Mouse (Mus musculus) 3134 (cell line): ENCODE data around the gene Rcor1.
A peak's percentile ranks its signal among the peaks of the same experiment; 100 is the strongest.

Experiments used
- DNase-seq: peaks from one replicate; pipeline ENCODE4 v3.0.0-alpha.2; 2011; ENCODE audit warnings: low spot score; ENCODE audit not compliant: insufficient read length; ENCODE audit errors: extremely low read depth

The Rcor1 gene

DNA sequence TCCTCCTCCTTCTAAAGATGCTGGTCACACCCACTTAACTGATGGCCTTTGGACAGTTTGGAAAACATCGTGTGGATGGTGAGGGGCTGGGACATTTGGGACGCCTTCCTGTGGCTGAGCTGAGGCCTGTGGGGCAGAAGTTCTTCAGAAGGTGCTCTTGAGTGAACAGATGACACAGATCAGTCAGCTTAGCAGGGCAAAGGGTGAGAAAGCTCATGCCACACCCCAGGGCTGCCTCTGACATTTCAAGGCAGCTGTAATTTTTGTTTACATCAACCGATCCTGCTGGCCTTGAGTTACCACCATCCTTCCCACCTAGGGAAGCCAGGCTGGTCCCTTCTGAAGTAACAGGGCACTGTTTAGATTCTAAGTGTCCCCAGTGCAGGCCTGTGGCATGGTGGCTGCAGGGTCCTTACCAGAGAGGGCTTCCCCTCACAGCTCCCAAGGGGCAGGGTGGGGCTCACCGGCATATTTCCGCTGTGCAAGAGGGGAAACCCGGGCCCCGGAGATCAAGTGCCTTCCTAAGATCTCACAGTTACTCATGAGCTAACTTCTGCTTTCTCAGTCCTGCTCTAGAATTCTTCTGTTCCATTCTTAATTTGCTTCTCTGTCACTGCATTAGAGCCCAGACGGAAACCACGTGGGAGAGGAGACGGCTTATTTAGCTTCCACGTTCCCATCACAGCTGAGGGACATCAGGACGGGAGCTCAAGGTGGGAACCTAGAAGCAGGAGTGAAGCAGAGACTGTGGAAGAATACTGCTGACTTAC lies 120.7 kb downstream of the Rcor1 start:
- DNase-seq, result peak; percentile 34

DNA sequence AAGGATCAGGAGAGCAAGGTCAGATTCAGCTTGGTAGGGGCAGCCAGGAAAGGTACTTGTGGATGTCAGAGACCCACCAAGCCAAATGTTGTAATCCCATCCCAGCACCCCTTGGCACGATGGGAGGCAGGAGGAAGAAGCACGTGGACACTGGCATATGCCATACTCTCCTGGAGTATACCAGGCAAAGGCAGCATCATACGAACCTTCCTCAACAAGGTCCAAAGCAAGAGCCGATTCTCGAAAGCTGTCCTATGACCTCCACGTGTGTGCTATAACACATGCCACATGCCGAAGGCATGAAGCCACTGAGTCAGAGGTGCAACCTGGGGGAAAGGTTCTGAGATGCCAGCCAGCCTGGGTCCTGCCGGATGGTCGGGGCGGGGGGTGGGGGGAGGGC lies 121.7 kb downstream of the Rcor1 start:
- no peak for DNase-seq

DNA sequence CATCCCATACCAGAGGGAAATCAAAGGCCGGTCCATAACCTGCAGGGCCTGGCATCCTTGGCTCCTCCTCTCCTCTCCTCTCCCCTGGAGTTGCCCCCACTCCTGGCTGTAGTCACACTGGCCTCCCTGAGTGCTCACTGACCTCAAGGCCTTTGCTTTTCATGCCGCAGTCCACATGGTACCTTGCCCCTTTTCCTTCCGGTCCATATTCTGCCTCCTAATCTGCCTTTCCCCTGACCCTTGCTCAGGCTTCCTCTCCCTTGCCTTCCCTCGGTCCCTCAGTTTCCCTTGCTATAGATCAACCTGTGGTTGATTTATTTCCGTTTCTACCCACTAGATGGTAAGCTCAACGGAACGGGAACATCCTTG lies 122.8 kb downstream of the Rcor1 start:
- DNase-seq, result no peak

DNA sequence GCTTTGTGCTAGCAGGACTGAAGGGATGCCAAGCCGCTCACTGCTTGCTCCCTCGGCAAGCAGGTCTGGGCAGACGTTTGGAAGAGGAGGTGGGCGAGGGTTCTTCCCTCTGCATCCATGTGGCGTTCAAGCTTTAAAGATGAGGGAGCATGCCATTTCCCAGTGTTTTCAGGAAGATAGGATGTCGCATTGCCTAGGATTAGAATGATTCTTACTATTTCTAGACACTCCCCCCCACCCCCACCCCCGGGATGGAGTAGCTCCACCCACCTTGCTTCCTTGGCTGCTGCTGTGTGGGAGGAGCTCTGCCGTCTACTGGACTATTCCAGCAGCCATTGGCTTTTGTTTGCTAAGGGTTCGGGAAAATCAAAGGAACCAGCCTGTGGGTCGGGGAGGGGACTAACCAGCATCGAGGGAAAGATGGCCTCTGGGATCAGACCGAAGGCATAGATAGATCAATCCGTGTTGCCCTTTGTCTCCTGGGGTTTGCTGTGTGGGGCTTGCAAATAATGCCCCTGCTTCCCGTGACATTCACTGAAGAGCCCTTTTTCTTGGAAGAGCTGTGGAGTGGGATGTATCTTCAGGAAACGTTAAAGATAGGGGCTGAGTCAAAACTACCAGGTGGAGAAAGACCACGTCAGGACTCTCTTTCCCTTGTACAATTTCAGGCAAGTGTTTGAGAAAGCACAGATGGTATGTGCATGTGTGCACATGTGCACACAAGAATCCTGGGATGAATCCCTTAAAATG lies 123.3 kb downstream of the Rcor1 start:
- peak; percentile 35 for DNase-seq

DNA sequence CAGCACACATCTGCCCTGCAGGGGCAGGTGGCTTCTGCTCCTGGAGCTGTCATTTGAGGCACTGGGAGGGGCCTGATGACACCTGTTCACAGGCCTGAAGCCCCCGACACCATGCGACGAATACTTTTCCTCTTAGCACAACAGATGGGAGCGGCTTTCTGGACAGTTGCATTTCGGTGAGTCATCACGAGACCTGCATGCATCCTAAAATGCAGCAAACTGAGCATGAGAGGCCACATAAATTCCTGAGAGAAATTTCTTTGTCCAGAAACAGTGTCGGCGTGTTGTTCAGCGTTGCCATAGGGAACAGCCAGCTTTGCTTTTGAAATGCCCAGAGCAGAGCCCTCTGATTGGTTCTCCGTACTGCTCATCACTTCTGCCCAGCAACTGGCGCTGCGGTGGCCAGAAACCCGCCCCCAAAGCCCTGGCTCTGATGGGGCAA lies 125.2 kb downstream of the Rcor1 start:
- peak; percentile 75 for DNase-seq

DNA sequence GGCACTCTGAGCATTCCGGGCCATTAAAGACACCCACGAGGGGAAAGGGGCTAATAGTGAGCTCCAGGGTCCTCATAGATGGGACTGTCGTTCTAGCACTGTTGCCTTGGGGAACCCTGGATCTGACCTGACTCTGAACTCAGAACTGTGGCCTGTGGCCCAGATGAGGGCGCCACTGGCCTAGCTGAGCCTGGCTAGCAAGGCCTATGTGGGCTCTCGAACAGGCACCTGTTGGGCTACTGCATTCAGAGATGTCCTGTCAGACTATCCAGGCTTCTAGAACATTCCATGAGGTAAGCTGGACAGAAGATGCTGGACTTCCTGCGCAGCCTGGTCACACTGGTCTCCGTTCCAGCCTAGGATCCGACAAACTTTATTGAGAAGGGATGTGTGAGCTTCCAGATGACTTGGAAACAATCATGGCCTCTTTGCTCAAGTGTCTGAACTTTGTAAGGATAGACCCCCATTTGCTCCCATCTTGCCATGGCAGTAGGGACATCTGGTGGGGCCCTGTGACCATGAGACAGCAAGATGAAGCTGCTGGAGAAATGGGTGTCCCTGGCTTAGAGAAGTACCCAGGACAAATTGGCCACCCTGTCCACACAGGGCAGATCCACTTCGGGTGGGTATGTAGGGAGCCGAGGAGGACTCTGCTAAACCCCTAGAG lies 126.1 kb downstream of the Rcor1 start:
- peak; percentile 31 for DNase-seq
